Mouse (Mus musculus): ENCODE data around the gene Golt1b.

GRCm38 (mm10) chr6:142451381-142451780, 64.4 kb downstream of the Golt1b start:
- TF ChIP-seq CTCF (IDR thresholded peaks at IDR 0.05) (no peak), EP300 (IDR thresholded peaks at IDR 0.05) (no peak)
